Mouse (Mus musculus): ENCODE measurements around the gene Zfp648. TPM values are rescaled to one million over a fixed set of nuclear protein-coding genes. Genes with fewer than 3 reads are reported as not detected.

Gene Zfp648
- 0.05 and 0.06 TPM in 2 replicates for polyA plus RNA-seq (2012; rRNA removed; ENCODE audit: low replicate concordance)

GRCm38 (mm10) chr1:154200955-154201722, at the start of gene Zfp648:
Gene Zfp648, plus strand, starts transcription at chr1:154201187.

